ENCODE assay signal across 26 mouse cellular contexts in the genomic region with DNA sequence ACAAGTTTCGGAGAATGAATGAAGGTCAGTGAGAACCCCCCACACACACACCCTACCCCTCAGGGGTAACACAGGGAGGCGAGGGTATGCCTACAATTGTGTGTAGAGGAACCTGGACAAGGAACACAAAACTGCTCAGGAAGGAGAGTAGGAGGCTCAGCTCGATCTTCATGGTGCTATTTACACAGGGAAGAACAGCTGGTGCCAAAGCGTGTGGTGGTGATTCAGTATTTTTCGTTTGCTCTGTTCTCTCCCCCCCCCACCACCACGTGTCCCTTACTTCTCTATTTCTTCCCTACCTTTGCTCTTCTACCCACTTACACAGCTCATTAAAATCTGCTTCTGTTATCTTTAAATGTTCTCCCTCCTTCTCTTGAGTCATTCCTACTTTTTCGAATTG.
DNase-seq lines count a peak whose midpoint lies in the region; ATAC-seq and TF ChIP-seq lines count a peak whose summit lies in the region.
"Had no signal": no experiment of that assay in that cellular context is flagged by ENCODE, and none has a peak within 500 bp of the region (broad histone marks: within the 10 kb centered on the region; RNA-seq: fewer than 3 reads in every experiment).

No protein-coding gene starts in this region.

- no peak for ATAC-seq in forebrain, postnatal 0 days
- ATAC-seq: intestine, embryonic 15.5 days; liver, embryonic 12.5 days; liver, postnatal 0 days; midbrain, embryonic 16.5 days; Patski had no signal

- no peak overlapping the region for H3K27ac ChIP-seq in forebrain, postnatal 0 days (ENCODE audit: low read depth, low read length)
- H3K27ac ChIP-seq: embryonic facial prominence, embryonic 13.5 days; forebrain, embryonic 10.5 days; hindbrain, embryonic 10.5 days; hindbrain, postnatal 0 days; intestine, embryonic 15.5 days; kidney, postnatal 0 days; liver, embryonic 12.5 days; neural tube, embryonic 12.5 days had no signal

- H3K36me3 ChIP-seq in forebrain, postnatal 0 days (ENCODE audit: insufficient read depth), result no peaks in the 10 kb centered on the region
- H3K36me3 ChIP-seq: embryonic facial prominence, embryonic 13.5 days; forebrain, embryonic 10.5 days; hindbrain, embryonic 10.5 days; intestine, embryonic 15.5 days; liver, embryonic 12.5 days; neural tube, embryonic 12.5 days had no signal

- intact Hi-C loops in left cerebral cortex, postnatal 14 days (cut with DNase I), result no loop called here
- intact Hi-C loops in left cerebral cortex, postnatal 4 days (cut with DNase I), result no loop called here

- peak; percentile 51 to 56 for DNase-seq in frontal cortex, postnatal 36 days (ENCODE audit: low spot score in 2 of 2)
- no peak for DNase-seq in frontal cortex, postnatal 10 days (ENCODE audit: low spot score in 2 of 2)
- DNase-seq in left cerebral cortex, postnatal 14 days (ENCODE audit: low spot score in 2 of 2), result peak; percentile 58 to 66
- DNase-seq in left cerebral cortex, postnatal 4 days, result no peak
- DNase-seq in brain, adult 2 months (ENCODE audit: low read depth, low spot score), result peak; percentile 89
- DNase-seq in right cerebral cortex, postnatal 25 days, result peak; percentile 57
- no peak for DNase-seq in forebrain, postnatal 0 days
- DNase-seq: adrenal gland, postnatal 14 days; cerebellum, adult 11-12 months; gastrocnemius, postnatal 10 days; heart, postnatal 14 days; kidney, adult 8-10 months; kidney, postnatal 4 days; liver, postnatal 0 days; lung, postnatal 36 days had no signal

- no peaks in the 10 kb centered on the region for H3K4me1 ChIP-seq in forebrain, postnatal 0 days (ENCODE audit: insufficient read depth)
- H3K4me1 ChIP-seq: embryonic facial prominence, embryonic 13.5 days; intestine, embryonic 15.5 days; liver, embryonic 12.5 days; neural tube, embryonic 12.5 days had no signal

- no peak overlapping the region for H3K4me2 ChIP-seq in forebrain, postnatal 0 days (ENCODE audit: low read depth)
- H3K4me2 ChIP-seq: embryonic facial prominence, embryonic 13.5 days; intestine, embryonic 15.5 days; liver, embryonic 12.5 days; midbrain, embryonic 11.5 days; neural tube, embryonic 12.5 days had no signal

- H3K27me3 ChIP-seq in forebrain, postnatal 0 days (ENCODE audit: insufficient read depth, low read length), result no peaks in the 10 kb centered on the region
- H3K27me3 ChIP-seq: embryonic facial prominence, embryonic 13.5 days; intestine, embryonic 15.5 days; liver, embryonic 12.5 days; neural tube, embryonic 12.5 days; Patski had no signal

- no peak for TF ChIP-seq CTCF in forebrain, postnatal 0 days (IDR thresholded peaks at IDR 0.05; ENCODE audit: low read depth)

- WGBS in forebrain, postnatal 0 days, result 72% methylated on average over 7 of the region's 7 CpGs

- no peak overlapping the region for H3K4me3 ChIP-seq in forebrain, postnatal 0 days (ENCODE audit: low read depth, low read length)
- H3K4me3 ChIP-seq: embryonic facial prominence, embryonic 13.5 days; forebrain, embryonic 10.5 days; hindbrain, embryonic 10.5 days; intestine, embryonic 15.5 days; liver, embryonic 12.5 days; neural tube, embryonic 12.5 days had no signal

- H3K9me3 ChIP-seq in forebrain, postnatal 0 days (ENCODE audit: low read length), result no peaks in the 10 kb centered on the region
- H3K9me3 ChIP-seq: embryonic facial prominence, embryonic 13.5 days; forebrain, embryonic 10.5 days; hindbrain, embryonic 10.5 days; intestine, embryonic 15.5 days; liver, embryonic 12.5 days; neural tube, embryonic 12.5 days had no signal

- H3K9ac ChIP-seq in forebrain, postnatal 0 days, result no peak overlapping the region
- H3K9ac ChIP-seq: embryonic facial prominence, embryonic 13.5 days; intestine, embryonic 15.5 days; liver, embryonic 12.5 days; liver, postnatal 0 days; neural tube, embryonic 12.5 days had no signal

Comparison
In these comparisons a context has a peak if more than half of its experiments do, and no peak if none do; other contexts are left out.
1. DNase-seq: peak in frontal cortex, postnatal 36 days (2 of 2), left cerebral cortex, postnatal 14 days (2 of 2), brain, adult 2 months (single experiment) and right cerebral cortex, postnatal 25 days (single experiment); none in frontal cortex, postnatal 10 days (0 of 2), left cerebral cortex, postnatal 4 days (single experiment) and forebrain, postnatal 0 days (single experiment).